Mouse (Mus musculus): Measurements from ENCODE around the gene Zmiz2. TPM values are rescaled to one million over a fixed set of nuclear protein-coding genes. Genes with fewer than 3 reads are reported as not detected.
"Not testable (repeated sequence)": the region's sequence is repeated elsewhere in the genome, so short reads cannot be mapped to it uniquely, and the experiment has no call there.

Gene Zmiz2
- 6.6 and 7.3 TPM in 2 replicates for polyA plus RNA-seq (2015; fragmentation: Nextera tagmentation; extraction: Ambion mirVana)

GRCm38 (mm10) chr11:6388726-6389413, at the start of gene Zmiz2:
Zmiz2 (plus strand) TSS chr11:6389074.
- Histone ChIP-seq H3K4me2 (peak within 1 kb of the TSS; percentile 73), H3K36me3 (peaks cover 19% of the 10 kb centered on the region; the same call in 1 of the 2 replicates), H3K27me3 (replicated peaks) (no peaks in the 10 kb centered on the region), H3K4me1 (peaks cover 22% of the 10 kb centered on the region), H3K27ac (replicated peaks) (peak within 1 kb of the TSS; percentile 95), H3K4me3 (peak within 1 kb of the TSS; percentile 72), H3K9ac (peak within 1 kb of the TSS; percentile 92), H3K9me3 (no peaks in the 10 kb centered on the region)
- ATAC-seq (ENCODE audit: extremely low read depth, insufficient number of reproducible peaks, low FRiP score, low TSS enrichment): peak; percentile 96
- 6% methylated on average over 55 of the region's 60 CpGs for WGBS

- H3K27me3 ChIP-seq (replicated peaks): no peaks in the 10 kb centered on the region
- 91% methylated on average over 4 of the region's 4 CpGs for WGBS
Measured at GRCm38 (mm10) chr11:6345956-6346355, 42.9 kb upstream of the Zmiz2 start.

GRCm38 (mm10) chr11:6346966-6347365, 41.9 kb upstream of the Zmiz2 start:
- WGBS: 87% methylated on average over 7 of the region's 7 CpGs
- no peaks in the 10 kb centered on the region for H3K4me1 ChIP-seq
- no peak overlapping the region for H3K27ac ChIP-seq (replicated peaks)
- no peak overlapping the region for H3K9ac ChIP-seq
- H3K4me2 ChIP-seq: no peak overlapping the region
- H3K27me3 ChIP-seq (replicated peaks): no peaks in the 10 kb centered on the region
- no peak overlapping the region for H3K4me3 ChIP-seq
- H3K36me3 ChIP-seq: peaks cover 96% of the 10 kb centered on the region
- no peak for ATAC-seq (ENCODE audit: extremely low read depth, insufficient number of reproducible peaks, low FRiP score, low TSS enrichment)
- H3K9me3 ChIP-seq: no peaks in the 10 kb centered on the region

More at GRCm38 (mm10) chr11:6345956-6346355, 42.9 kb upstream of the Zmiz2 start:
- peaks cover 98% of the 10 kb centered on the region for H3K36me3 ChIP-seq
- no peak overlapping the region for H3K9ac ChIP-seq
- no peak overlapping the region for H3K27ac ChIP-seq (replicated peaks)
- no peaks in the 10 kb centered on the region for H3K9me3 ChIP-seq
- H3K4me2 ChIP-seq: no peak overlapping the region
- ATAC-seq (ENCODE audit: extremely low read depth, insufficient number of reproducible peaks, low FRiP score, low TSS enrichment): no peak
- H3K4me1 ChIP-seq: no peaks in the 10 kb centered on the region
- H3K4me3 ChIP-seq: no peak overlapping the region

GRCm38 (mm10) chr11:6348681-6349200, 40.1 kb upstream of the Zmiz2 start:
- Histone ChIP-seq H3K27me3 (replicated peaks) (no peaks in the 10 kb centered on the region), H3K27ac (replicated peaks) (no peak overlapping the region), H3K4me1 (no peaks in the 10 kb centered on the region), H3K4me3 (no peak overlapping the region), H3K9me3 (no peaks in the 10 kb centered on the region), H3K9ac (no peak overlapping the region), H3K36me3 (peaks cover 98% of the 10 kb centered on the region), H3K4me2 (no peak overlapping the region)
- ATAC-seq (ENCODE audit: extremely low read depth, insufficient number of reproducible peaks, low FRiP score, low TSS enrichment): no peak
- 87% methylated on average over 11 of the region's 11 CpGs for WGBS

- Histone ChIP-seq H3K9me3 (no peaks in the 10 kb centered on the region), H3K4me3 (no peak overlapping the region), H3K27ac (replicated peaks) (no peak overlapping the region), H3K27me3 (replicated peaks) (no peaks in the 10 kb centered on the region), H3K9ac (no peak overlapping the region), H3K36me3 (peaks cover 98% of the 10 kb centered on the region), H3K4me1 (no peaks in the 10 kb centered on the region), H3K4me2 (no peak overlapping the region)
- ATAC-seq (ENCODE audit: extremely low read depth, insufficient number of reproducible peaks, low FRiP score, low TSS enrichment): no peak
- 94% methylated on average over 5 of the region's 5 CpGs for WGBS
Measured at GRCm38 (mm10) chr11:6349586-6349985, 39.3 kb upstream of the Zmiz2 start.

GRCm38 (mm10) chr11:6355106-6355505, 33.8 kb upstream of the Zmiz2 start:
- ATAC-seq (ENCODE audit: extremely low read depth, insufficient number of reproducible peaks, low FRiP score, low TSS enrichment): no peak
- peaks cover 78% of the 10 kb centered on the region for H3K36me3 ChIP-seq

GRCm38 (mm10) chr11:6364581-6365275, 24.1 kb upstream of the Zmiz2 start:
- Histone ChIP-seq H3K36me3 (no peaks in the 10 kb centered on the region), H3K9ac (no peak overlapping the region), H3K9me3 (no peaks in the 10 kb centered on the region), H3K4me3 (no peak overlapping the region), H3K4me1 (peaks cover 7% of the 10 kb centered on the region; the same call in 1 of the 2 replicates), H3K27ac (replicated peaks) (no peak overlapping the region), H3K4me2 (no peak overlapping the region), H3K27me3 (replicated peaks) (no peaks in the 10 kb centered on the region)
- no peak for ATAC-seq (ENCODE audit: extremely low read depth, insufficient number of reproducible peaks, low FRiP score, low TSS enrichment)
- WGBS: 85% methylated on average over 9 of the region's 9 CpGs

More at GRCm38 (mm10) chr11:6355106-6355505, 33.8 kb upstream of the Zmiz2 start:
- Histone ChIP-seq H3K27ac (replicated peaks) (no peak overlapping the region), H3K4me2 (no peak overlapping the region), H3K9me3 (no peaks in the 10 kb centered on the region), H3K27me3 (replicated peaks) (no peaks in the 10 kb centered on the region), H3K4me1 (no peaks in the 10 kb centered on the region), H3K4me3 (no peak overlapping the region), H3K9ac (no peak overlapping the region)
- 83% methylated on average over 4 of the region's 4 CpGs for WGBS

GRCm38 (mm10) chr11:6365885-6366284, 23.0 kb upstream of the Zmiz2 start:
- Histone ChIP-seq H3K9ac (no peak overlapping the region), H3K9me3 (no peaks in the 10 kb centered on the region), H3K27me3 (replicated peaks) (no peaks in the 10 kb centered on the region), H3K4me3 (no peak overlapping the region), H3K4me2 (0 out of 2 replicates have a peak overlapping the region, but pooled peaks have one; percentile 2), H3K4me1 (peaks cover 7% of the 10 kb centered on the region; the same call in 1 of the 2 replicates), H3K36me3 (no peaks in the 10 kb centered on the region), H3K27ac (replicated peaks) (no peak overlapping the region)
- peak; percentile 42; the same call in 1 of the 2 replicates for ATAC-seq (ENCODE audit: extremely low read depth, insufficient number of reproducible peaks, low FRiP score, low TSS enrichment)
- 17% methylated on average over 11 of the region's 11 CpGs for WGBS

GRCm38 (mm10) chr11:6366434-6366833, 22.4 kb upstream of the Zmiz2 start:
- H3K9ac ChIP-seq: 0 out of 2 replicates have a peak overlapping the region, but pooled peaks have one; percentile 19
- 68% methylated on average over 6 of the region's 6 CpGs for WGBS
- no peaks in the 10 kb centered on the region for H3K9me3 ChIP-seq
- H3K4me1 ChIP-seq: peaks cover 7% of the 10 kb centered on the region; the same call in 1 of the 2 replicates
- no peak overlapping the region for H3K4me3 ChIP-seq
- ATAC-seq (ENCODE audit: extremely low read depth, insufficient number of reproducible peaks, low FRiP score, low TSS enrichment): no peak
- H3K27me3 ChIP-seq (replicated peaks): no peaks in the 10 kb centered on the region
- H3K27ac ChIP-seq (replicated peaks): peak overlapping the region; percentile 32; the same call in 1 of the 2 replicates
- no peaks in the 10 kb centered on the region for H3K36me3 ChIP-seq
- H3K4me2 ChIP-seq: no peak overlapping the region

GRCm38 (mm10) chr11:6367156-6367555, 21.7 kb upstream of the Zmiz2 start:
- H3K27me3 ChIP-seq (replicated peaks): no peaks in the 10 kb centered on the region
- no peak overlapping the region for H3K27ac ChIP-seq (replicated peaks)
- no peaks in the 10 kb centered on the region for H3K9me3 ChIP-seq
- no peaks in the 10 kb centered on the region for H3K36me3 ChIP-seq
- no peak overlapping the region for H3K4me2 ChIP-seq
- ATAC-seq (ENCODE audit: extremely low read depth, insufficient number of reproducible peaks, low FRiP score, low TSS enrichment): no peak
- no peak overlapping the region for H3K4me3 ChIP-seq
- H3K4me1 ChIP-seq: peaks cover 7% of the 10 kb centered on the region; the same call in 1 of the 2 replicates
- 70% methylated on average over 4 of the region's 4 CpGs for whole genome bisulfite sequencing
- H3K9ac ChIP-seq: no peak overlapping the region

- H3K4me1 ChIP-seq; H3K4me2 ChIP-seq; H3K9ac ChIP-seq; H3K36me3 ChIP-seq; H3K4me3 ChIP-seq; H3K27me3 ChIP-seq (replicated peaks); H3K27ac ChIP-seq (replicated peaks); ATAC-seq (ENCODE audit: extremely low read depth, insufficient number of reproducible peaks, low FRiP score, low TSS enrichment); H3K9me3 ChIP-seq: not testable (repeated sequence)
- WGBS: 71% methylated on average over 5 of the region's 5 CpGs
Measured at GRCm38 (mm10) chr11:6367986-6368385, 20.9 kb upstream of the Zmiz2 start.
